ENCODE assay signal across 36 mouse cellular contexts in genomic region chr4:62188778-62189177, GRCm38 (mm10). TPM values are rescaled to one million over a fixed set of nuclear protein-coding genes. Genes with fewer than 3 reads are reported as not detected.
"Had no signal": no experiment of that assay in that cellular context is flagged by ENCODE, and none has a peak within 500 bp of the region (broad histone marks: within the 10 kb centered on the region; RNA-seq: fewer than 3 reads in every experiment).

No protein-coding gene starts in this region.

- H3K4me1 ChIP-seq: heart, embryonic 10.5 days; heart, embryonic 13.5 days; heart, embryonic 15.5 days; hindbrain, embryonic 13.5 days; hindbrain, embryonic 15.5 days; kidney, embryonic 15.5 days; limb, embryonic 13.5 days; limb, embryonic 15.5 days; liver, embryonic 12.5 days had no signal

- H3K9ac ChIP-seq: heart, embryonic 13.5 days; heart, embryonic 15.5 days; hindbrain, embryonic 13.5 days; hindbrain, embryonic 15.5 days; kidney, embryonic 15.5 days; limb, embryonic 13.5 days; limb, embryonic 15.5 days; liver, embryonic 12.5 days; liver, embryonic 14.5 days had no signal

- DNase-seq: gastrocnemius, postnatal 14 days; gastrocnemius, postnatal 36 days; heart, adult 18-20 months; heart, postnatal 14 days; heart, postnatal 36 days; kidney, adult 11 months; kidney, adult 2 months; kidney, adult 9 months; kidney, postnatal 14 days; kidney, postnatal 36 days; layer of hippocampus, adult 9-11 months; layer of hippocampus, postnatal 36 days; left cerebral cortex, postnatal 4 days had no signal

- H3K4me3 ChIP-seq: heart, embryonic 10.5 days; heart, embryonic 13.5 days; heart, embryonic 15.5 days; hindbrain, embryonic 13.5 days; hindbrain, embryonic 15.5 days; kidney, embryonic 15.5 days; limb, embryonic 13.5 days; limb, embryonic 15.5 days; liver, embryonic 12.5 days had no signal

- H3K27ac ChIP-seq: heart, embryonic 10.5 days; heart, embryonic 13.5 days; heart, embryonic 15.5 days; hindbrain, embryonic 13.5 days; hindbrain, embryonic 15.5 days; hindbrain, postnatal 0 days; kidney, embryonic 15.5 days; kidney, postnatal 0 days; limb, embryonic 13.5 days; limb, embryonic 15.5 days; liver, embryonic 12.5 days; liver, embryonic 14.5 days had no signal

RNA-seq across cellular contexts. Expression of gene Mup21, which starts 38.1 kb away (rescaled TPM):
- total RNA-seq: gastrocnemius, adult 18-20 months; gastrocnemius, adult 8-10 months; gastrocnemius, postnatal 14 days; gastrocnemius, postnatal 36 days; heart, adult 18-20 months; heart, adult 8-10 months; heart, postnatal 14 days; heart, postnatal 36 days; hematopoietic stem cell, adult 5-6 weeks; hindbrain, postnatal 0 days; layer of hippocampus, adult 18-20 months; layer of hippocampus, adult 8-10 months; layer of hippocampus, postnatal 14 days; layer of hippocampus, postnatal 36 days; left cerebral cortex, adult 18-20 months; left cerebral cortex, adult 8-10 months; left cerebral cortex, postnatal 10 days; left cerebral cortex, postnatal 25 days; left cerebral cortex, postnatal 4 days had no signal
